Comparison of ENCODE assay signal across 13 mouse cellular contexts in genomic region chr1:20302187-20302942, GRCm38 (mm10).
DNase-seq lines count a peak whose midpoint lies in the region; ATAC-seq and TF ChIP-seq lines count a peak whose summit lies in the region.
"Had no signal": no experiment of that assay in that cellular context is flagged by ENCODE, and none has a peak within 500 bp of the region (broad histone marks: within the 10 kb centered on the region; RNA-seq: fewer than 3 reads in every experiment).

No protein-coding gene starts in this region.

- H3K4me2 ChIP-seq in forebrain, embryonic 12.5 days, result no peak overlapping the region
- H3K4me2 ChIP-seq in neural tube, embryonic 15.5 days, result no peak overlapping the region

- no peaks in the 10 kb centered on the region for H3K36me3 ChIP-seq in forebrain, embryonic 12.5 days (replicated peaks)
- H3K36me3 ChIP-seq in neural tube, embryonic 15.5 days, result no peaks in the 10 kb centered on the region

- H3K9ac ChIP-seq in forebrain, embryonic 12.5 days, result no peak overlapping the region
- no peak overlapping the region for H3K9ac ChIP-seq in neural tube, embryonic 15.5 days (replicated peaks)

- ATAC-seq in forebrain, embryonic 12.5 days (ENCODE audit: low FRiP score), result peak; percentile 84
- peak; percentile 60 for ATAC-seq in neural tube, embryonic 15.5 days (ENCODE audit: low FRiP score)

- H3K27me3 ChIP-seq in forebrain, embryonic 12.5 days, result peaks cover 4% of the 10 kb centered on the region; the same call in 1 of the 2 replicates
- 0 out of 2 replicates have a peak, but pooled peaks cover 3% of the 10 kb centered on the region for H3K27me3 ChIP-seq in neural tube, embryonic 15.5 days (replicated peaks)

- TF ChIP-seq CTCF in layer of hippocampus, adult 2 months (conservative IDR thresholded peaks at IDR 0.05), result no peak

- H3K9me3 ChIP-seq in forebrain, embryonic 12.5 days, result no peaks in the 10 kb centered on the region
- no peaks in the 10 kb centered on the region for H3K9me3 ChIP-seq in neural tube, embryonic 15.5 days (replicated peaks)

- 7% methylated on average over 8 of the region's 8 CpGs for WGBS in forebrain, embryonic 12.5 days
- WGBS in neural tube, embryonic 15.5 days, result 16% methylated on average over 8 of the region's 8 CpGs

- DNase-seq in layer of hippocampus, adult 2 months (ENCODE audit: low spot score in 2 of 2), result no peak
- no peak for DNase-seq in layer of hippocampus, adult 11-12 months (ENCODE audit: low spot score)
- peak; percentile 80 for DNase-seq in mesoderm, embryonic 11.5 days (ENCODE audit: low read depth, low spot score)
- DNase-seq in heart, postnatal 36 days, result no peak
- no peak for DNase-seq in testis, postnatal 10 days (ENCODE audit: low spot score)
- no peak for DNase-seq in kidney, postnatal 36 days
- DNase-seq: adrenal gland, adult 2 months; heart, adult 2 months; kidney, postnatal 14 days; thymus, adult 2 months had no signal

- intact Hi-C loops in heart, postnatal 36 days (cut with DNase I), result no loop called here

- H3K4me3 ChIP-seq in layer of hippocampus, adult 2 months, result no peak overlapping the region
- H3K4me3 ChIP-seq in forebrain, embryonic 12.5 days (replicated peaks), result no peak overlapping the region
- no peak overlapping the region for H3K4me3 ChIP-seq in neural tube, embryonic 15.5 days (replicated peaks)
- H3K4me3 ChIP-seq: heart, adult 2 months had no signal

- H3K4me1 ChIP-seq in forebrain, embryonic 12.5 days, result peaks cover 21% of the 10 kb centered on the region
- peaks cover 14% of the 10 kb centered on the region for H3K4me1 ChIP-seq in neural tube, embryonic 15.5 days

- H3K27ac ChIP-seq in layer of hippocampus, adult 2 months, result peak overlapping the region; percentile 64
- H3K27ac ChIP-seq in forebrain, embryonic 12.5 days, result peak overlapping the region; percentile 54
- H3K27ac ChIP-seq in neural tube, embryonic 15.5 days (replicated peaks), result no peak overlapping the region
- H3K27ac ChIP-seq: heart, adult 2 months; macrophage had no signal
